Mouse (Mus musculus): ENCODE data around the gene Phf5a.

Gene Phf5a

DNA sequence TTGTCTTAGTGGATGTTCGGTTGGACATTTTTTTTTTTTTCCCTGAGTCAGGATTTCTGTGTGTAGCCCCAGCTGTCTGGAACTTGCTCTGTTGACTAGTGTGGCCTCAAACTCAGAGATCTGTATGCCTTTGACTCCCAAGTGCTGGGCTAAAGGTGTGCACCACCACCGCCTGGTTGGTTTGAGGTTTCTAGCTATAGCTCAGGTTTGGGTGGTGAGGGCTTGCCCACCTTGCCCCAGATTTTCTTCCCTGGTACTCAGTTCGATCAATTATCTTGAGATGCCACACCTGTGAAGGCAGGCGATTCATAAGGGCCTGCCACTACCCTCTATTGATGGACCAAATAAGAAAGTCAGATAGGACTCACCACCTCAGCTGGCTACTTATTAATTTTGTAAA lies 24.6 kb downstream of the Phf5a start:
- DNase-seq: no peak

DNA sequence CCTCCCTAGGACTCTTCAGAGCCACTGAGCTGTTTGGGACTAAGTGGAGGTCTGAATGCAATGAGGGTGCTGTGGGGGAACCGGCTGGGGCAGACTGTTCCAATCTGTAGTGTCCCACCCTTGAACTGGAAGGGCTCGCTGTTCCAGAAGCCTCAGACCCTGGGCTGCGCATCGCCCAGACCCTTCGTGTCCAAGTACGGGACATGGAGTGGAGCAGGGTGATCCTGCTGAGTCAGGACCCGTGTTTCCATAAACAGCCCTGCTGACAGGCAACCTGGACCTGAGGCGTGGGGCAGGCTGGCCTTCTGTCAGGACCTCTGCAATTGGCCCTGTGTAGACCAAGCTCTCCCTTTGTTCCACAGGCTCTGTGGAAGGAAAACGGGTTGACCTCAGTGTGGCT lies 25.0 kb downstream of the Phf5a start:
- DNase-seq: no peak

DNA sequence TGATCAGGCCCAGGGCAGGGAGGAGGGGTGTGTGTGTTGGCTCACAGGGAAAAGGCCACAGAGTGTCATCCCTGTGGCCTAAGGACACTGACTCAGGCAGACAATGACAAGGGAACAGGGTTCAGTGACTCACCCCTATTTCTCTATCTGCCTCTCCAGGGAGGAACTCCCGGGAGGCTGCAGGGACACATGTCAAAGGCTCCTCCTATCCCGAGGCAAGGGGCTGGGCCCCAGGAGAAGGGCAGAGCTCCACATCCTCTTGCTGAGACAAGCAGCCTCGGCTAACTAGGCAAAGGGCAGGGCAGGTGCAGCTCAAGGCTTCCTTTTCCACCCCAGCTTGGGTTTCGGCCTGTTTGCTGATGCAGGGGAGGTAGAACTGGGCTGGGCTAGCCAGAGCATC lies 26.0 kb downstream of the Phf5a start:
- no peak for DNase-seq

DNA sequence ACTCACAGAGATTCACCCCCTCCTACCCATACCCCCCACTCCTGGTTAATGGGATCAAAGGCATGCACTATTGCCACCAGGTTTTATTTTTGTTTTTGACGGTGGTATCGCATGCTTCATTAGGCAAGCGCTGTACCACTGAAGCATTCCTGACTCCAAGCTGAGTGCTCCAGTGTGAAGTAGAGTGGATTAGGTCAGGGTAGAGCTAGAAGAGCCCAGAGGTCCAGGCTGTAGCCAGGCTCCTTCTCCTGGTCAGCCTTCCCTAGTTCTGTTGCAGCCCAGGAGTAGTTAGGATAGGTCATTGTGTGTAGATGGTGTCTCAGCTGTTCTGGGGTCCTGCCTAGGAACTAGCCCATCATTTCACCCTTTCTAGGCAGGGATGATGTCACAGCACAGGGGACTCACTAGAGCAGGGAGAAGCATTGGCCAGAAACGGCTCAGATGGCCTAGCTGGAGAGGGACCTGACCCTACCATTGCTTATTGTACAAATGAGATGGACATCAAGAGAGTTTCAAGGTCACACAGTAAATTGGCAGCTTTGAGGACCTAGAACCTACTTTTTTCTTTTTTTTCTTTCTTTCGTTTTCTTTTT lies 26.6 kb downstream of the Phf5a start:
- DNase-seq: no peak

DNA sequence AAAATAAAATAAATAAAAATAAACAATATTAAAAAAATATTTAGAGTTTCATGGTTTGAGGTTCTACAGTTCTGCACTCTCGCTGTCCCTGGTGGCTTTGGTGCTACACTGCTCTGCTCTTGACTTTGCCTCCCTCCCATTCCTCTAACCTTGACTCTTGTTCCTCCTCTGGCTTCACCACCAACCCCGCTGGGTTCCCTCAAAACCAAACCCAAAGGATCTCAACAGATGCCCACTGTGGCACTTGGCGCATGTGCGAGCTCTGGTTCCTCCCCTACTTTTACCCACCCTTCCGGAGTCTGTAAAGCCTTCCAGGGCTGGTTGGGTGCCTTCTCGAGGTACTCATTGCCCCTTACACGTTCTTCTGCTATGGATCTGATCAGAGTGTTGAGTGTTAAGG lies 29.4 kb downstream of the Phf5a start:
- no peak for DNase-seq

DNA sequence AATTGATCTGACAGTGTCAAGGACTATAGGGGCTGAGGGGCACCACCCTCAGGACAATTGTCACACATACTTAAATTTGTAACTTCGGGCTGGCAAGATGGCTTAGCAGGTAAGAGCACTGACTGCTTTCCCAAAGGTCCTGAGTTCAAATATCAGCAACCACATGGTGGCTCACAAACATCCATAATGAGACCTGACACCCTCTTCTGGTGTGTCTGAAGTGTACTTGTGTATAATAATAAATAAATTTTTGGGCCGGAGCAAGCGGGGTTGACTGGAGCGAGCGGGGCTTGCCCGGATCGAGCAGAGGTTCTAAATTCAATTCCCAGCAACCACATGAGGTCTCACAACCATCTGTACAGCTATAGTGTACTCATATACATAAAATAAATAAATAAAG lies 31.4 kb downstream of the Phf5a start:
- DNase-seq: no peak

DNA sequence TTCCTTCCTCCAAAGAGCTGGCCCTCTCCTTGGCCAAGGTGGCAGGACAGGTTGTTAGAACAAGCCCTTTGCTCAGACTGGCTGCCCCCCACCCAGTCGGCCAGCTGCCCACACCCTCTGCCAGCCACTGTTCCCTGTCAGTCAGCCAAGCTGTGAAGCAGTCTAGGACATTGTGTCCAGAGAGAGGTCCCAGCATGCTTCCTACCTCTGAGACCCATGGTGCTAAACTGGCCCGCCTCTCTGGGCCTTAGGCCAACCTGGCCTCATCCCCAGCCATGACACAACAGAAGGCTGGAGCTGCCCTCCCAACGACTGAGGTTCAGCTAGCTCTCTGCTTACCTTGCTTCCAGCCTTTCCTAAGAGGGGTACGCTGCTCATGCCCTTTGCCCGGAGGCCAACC lies 32.1 kb downstream of the Phf5a start:
- peak; percentile 95 to 99 for DNase-seq

DNA sequence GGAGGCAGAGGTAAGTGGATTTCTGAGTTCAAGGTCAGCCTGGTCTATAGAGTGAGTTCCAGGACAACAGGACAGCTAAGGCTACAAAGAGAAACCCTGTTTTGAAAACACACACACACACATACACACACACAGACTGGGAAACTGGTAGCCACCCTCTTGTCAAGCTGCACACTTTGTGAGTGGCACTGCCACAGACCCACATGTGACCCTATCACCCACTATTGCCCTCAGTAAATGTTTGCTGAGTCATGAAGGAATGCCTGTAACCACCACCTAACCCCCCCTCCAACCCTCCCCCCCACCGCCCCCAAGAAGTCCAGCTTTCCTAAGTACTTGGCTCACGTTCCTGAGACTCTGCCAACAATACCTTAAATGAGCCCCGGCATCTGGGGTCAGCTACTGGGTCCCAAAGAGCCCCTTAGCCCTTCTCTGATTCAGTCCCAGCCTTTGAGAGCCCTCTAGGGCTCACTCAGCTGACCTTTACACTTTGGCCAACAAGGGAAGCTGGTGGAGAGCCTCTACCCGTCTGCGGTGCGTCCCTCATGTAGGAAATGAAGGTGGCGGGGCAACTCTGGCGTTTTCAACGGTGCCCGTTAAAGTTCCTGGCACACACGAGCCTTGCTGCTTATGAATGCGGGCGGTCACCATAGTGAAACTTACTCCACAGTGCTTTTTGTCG lies 33.0 kb downstream of the Phf5a start:
- DNase-seq: no peak

DNA sequence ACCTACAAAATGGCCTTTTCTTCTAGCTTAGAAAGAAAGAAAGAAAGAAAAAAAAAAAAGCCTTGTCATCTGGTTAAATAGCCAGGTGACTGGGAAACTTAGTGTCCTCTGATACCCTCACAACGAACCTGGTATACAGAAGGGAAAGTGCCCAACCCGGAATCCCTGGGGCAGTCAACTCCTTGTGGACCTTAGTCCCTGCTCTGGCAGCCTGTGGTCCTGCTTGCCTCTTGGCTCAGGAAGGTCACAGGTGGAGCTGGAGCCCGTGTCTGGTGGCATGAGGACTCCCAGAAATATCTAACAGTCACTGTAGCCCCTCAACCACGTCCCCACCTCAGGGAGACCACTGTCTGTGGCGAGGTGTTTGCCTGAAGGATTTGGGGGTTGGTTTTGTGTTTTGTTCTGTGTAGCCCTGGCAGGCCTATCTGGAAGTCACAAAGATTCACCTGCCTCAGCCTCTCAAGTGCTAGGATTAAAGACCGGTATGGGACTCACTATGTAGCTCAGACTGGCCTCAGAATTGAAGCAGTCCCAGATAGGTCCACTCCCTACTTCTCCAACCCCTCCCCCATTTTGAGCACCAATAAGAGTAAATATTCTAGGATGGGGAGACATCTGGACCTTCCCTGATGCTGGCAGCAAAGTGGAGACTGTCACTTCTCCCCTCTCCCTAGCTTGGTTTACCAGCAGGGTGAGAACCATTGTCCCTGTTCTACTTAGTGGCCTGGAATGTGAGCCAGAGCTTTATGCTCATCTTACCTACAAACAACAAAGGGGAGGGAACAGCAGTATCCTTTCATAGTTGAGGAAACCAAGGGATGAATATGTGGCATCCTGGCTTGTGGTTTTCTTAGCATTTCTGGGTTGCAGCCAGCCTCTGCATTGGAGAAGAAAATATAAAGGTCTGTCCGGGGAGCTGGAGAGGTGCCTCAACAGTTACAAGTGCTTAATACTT lies 34.5 kb downstream of the Phf5a start:
- no peak for DNase-seq

DNA sequence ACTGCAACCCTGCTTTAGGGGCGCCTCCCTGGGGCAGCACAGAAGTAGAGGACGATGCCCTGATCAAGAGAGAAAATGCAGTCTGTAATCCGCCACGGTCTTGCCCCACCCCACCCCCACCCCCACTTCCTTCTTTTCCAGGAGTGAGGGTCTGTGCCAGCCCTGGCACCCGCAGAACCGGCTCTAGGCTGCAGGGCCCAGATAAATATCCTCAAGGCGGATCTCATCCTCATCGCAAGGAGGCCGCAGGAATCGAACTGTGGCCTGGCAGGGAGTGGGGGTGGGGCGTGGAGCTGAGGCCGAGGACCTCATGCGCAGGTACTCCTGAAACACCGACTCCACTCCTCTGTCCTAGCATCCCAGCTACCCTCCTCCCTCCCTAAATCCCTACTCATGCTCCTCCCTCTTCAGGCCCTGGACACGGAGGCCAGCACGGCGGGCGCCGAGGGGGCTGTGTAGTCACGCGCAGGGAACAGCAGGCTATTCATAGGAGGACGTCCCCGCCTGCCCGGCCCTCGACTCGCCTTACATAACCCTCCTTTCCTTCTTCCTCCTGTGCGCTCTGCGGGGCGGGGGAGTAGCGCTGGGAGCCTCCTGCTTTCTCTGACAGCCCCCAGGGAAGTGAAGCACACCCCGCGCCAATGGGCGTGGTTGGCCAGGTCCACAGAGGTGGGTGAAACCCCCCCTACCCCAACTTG lies 35.4 kb downstream of the Phf5a start:
- peak; percentile 83 to 85 for DNase-seq

DNA sequence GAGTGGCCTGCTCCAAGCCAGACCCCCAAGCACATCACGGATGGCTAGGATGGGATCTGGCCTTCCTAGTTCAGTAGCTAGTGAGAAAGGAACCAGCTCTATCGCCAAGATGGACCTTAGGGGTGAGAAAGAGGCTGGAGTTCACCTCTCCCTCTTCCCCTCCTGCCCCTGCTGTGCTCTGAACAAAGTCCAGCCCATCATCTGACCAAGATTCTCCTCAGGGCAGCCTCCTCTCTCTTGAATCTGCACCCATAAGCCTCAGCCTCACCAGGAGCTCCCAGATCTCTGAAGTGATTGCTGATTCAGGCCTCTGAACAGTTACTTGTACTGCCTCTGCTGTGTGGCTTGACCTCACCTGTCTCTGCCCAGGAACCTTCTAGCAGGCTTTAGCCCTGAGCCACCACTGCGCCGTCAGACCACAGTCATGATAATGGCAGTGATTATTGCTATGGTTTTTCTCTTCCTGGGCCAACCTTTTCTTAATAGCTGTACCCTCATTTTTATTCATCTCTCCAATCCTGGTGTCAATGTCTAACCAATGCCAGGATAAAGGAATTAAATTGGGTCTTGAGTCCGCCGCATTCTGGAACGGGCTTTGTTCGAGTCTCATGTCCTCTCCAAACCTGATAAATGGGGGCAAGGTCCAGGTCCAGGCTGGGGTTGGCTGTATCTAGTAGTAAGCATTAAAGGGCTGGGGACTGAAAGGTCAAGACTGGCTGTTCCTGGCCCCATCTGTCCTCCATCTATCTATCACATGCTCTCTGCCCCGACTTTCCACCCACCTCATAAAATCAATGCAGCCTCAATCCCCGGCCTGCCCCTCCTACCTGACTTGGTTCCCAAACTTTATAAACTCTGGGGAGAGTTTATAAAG lies 36.5 kb downstream of the Phf5a start:
- no peak for DNase-seq

DNA sequence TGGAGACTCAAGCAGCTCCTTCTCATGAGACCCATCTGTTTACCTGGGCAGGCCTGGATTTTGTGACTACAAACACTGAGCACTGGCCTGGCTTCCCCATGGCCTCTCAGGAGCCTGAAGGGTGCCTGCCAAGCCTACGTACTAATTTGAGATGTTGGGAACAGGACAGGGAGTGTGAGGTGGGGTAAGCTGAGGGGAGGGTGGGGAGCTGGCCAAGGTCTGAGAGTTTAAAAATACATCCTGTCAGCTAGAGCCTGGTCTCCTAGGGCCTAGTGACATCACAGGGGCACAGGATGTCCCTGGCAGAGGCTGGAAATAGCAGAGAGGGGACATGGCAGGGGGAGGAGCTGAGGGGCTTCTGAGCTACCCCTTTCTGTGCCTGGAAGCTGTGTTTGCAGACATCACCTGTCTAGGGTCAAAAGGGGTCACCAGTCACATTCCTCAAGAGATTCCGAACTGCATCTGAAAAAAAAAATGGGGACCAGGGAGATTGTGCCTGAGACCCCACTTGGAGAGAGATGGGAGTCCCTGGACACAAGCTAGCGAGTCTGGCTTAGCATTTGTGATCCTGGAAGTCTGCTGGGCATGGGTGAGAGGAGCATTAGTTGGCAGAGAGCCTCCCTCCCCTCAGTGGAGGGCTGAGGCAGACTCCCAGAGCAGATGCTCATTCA lies 37.4 kb downstream of the Phf5a start:
- peak in 1 of 2 experiments; percentile 63 for DNase-seq

DNA sequence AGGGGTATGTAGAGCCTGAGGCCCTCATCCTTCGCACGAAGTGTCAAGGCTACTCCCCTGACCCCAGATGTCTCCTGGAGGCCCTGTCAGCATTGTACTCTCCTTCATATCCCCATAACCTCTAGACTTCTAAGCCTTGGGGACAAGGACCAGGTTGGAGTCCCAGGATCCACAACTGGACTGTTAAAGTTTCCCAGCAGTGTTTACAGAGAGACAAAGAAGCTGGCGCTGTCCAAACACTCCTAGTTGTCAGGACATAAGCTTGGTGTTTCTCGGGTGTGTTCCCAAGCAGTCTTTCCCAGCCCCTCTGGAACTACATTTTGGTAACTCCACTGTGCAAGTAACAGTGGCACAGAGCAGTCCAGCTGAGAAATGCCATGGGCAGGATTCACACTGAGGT lies 38.2 kb downstream of the Phf5a start:
- DNase-seq: no peak

DNA sequence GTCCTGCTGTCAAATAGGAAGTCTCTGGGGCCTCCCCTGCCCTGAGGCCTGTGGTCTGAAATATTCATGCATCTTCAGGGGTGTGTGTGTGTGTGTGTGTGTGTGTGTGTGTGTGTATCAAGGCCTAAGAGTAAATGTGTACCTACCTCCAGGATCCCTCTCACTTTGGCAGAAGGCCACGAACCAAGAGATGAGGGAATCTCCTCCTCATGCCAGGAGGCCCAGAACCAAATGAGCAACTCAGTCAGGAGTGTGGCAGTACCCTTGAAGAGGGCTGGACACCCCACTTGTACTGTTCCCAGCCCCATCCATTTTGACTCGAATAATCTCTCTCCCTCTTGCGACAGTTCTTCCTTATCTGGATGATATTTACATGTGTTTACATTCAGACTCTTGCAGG lies 39.5 kb downstream of the Phf5a start:
- DNase-seq: no peak

DNA sequence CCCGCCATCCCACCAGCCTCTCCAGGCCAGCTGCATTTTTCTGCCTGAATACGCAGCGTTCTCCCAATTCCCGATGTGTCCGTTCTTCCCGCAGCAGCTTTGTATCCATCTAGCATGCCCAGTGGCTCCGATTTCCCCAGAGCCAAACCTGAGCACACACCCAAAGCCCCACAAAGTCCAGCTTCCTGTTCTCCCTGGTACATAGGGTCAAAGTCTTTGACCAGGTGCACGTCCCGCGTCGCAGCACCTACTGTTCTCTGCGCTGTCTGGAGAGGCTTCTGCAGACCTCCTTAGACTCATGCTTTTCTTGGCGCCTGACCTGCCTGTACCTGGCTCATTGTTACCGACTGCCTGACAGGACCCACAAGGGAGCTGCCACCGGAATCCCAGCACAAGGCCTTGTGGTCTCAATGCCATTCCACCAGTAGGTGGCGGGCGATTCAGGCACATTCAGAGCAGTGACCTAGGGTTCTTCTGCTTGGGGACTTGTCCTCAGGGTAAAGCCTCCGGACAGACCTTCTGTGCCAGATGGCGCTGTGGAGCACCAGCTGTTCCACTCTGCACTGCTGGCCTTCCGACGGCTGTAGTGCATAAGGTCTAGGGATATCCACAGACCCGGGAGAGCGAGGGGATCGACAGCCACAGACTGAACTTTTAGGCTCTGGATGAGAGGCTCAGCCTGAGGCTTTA lies 40.4 kb downstream of the Phf5a start:
- peak; percentile 93 to 94 for DNase-seq

DNA sequence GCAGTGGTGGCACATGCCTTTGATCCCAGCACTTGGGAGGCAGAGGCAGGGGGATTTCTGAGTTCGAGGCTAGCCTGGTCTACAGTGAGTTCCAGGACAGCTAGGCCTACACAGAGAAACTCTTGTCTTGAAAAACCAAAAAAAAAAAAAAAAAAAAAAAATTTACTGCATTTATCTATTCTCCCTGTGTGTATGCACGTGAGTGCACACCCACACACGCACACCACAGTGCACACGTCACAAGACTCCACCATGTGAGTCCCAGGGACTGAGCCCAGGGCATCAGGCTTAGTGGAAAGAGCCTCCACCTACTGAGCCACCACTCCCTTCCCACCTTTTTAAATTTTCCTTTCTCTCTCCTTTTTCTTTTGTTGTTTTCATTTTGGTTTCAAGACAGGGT lies 41.2 kb downstream of the Phf5a start:
- DNase-seq: no peak

DNA sequence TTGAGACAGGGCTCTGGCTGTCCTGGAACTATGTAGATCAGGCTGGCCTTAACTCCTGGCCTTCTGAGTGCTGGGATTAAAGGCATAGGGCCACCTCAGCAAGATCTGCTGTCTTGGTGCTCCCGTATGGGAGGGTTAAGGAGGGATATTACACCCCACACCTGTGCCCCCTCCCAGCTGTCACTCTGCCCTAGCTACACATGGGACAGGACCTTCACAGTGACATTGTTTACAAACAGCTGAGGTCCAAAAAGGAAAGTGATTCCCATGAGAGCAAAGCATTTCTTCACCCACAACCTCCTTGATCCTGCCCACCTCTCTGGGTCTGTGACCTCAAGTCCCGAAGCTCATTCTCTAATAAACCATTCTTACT lies 42.5 kb downstream of the Phf5a start:
- DNase-seq: no peak

DNA sequence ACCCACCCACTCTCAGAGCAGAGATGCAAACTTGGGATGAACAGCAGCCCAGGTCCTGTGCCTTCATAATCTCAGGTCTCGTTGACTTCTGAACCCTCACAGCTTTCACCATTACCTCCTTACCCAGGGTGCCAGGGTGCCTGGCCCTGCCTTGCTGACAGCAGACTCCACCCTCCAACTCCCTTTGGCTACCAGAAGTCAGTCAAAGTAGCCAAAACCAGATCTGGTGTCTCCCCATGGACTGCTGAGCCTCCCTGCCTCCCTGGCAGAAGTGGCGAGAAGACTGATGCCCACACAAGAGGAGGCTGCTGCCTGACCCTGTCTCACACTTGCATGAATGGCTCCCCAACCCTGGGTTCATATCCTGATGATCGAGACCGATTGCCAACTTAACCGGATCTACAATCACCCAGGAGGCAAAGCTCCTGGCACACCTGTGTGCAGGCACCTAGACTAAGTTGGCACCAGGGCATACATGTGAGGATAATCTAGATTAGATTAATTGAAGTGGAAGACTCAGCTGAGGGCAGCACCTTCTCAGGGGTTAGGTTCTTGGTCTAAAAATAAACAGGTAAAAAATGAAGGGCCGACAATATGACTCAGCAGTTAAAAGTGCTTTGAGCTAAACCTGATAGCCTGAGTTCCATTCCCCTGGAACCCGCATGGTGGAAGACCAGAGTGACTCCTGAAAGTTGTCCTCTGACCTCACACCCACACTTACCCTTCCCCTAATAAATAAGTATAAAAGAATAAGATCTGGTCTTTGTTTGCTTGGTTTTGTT lies 43.1 kb downstream of the Phf5a start:
- no peak for DNase-seq

DNA sequence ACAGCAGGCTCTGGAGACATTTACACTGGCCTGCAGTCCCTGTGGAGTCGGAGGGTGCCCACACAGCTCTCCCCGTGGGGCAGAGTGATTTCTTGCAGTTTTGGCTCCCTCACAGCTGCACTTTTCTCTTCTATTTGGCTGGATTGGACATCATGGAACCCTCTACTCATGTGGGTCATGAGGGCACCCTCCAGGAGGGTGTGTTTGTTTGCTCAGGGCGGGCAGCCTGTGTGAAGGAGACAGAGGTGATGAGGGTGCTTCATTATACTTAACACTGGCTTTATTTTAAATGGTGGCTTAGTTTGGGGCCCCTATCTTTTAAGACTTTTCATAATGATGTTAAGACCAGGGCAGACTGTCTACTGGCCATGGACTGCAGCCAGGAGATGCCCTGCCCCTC lies 46.9 kb downstream of the Phf5a start:
- DNase-seq: no peak

DNA sequence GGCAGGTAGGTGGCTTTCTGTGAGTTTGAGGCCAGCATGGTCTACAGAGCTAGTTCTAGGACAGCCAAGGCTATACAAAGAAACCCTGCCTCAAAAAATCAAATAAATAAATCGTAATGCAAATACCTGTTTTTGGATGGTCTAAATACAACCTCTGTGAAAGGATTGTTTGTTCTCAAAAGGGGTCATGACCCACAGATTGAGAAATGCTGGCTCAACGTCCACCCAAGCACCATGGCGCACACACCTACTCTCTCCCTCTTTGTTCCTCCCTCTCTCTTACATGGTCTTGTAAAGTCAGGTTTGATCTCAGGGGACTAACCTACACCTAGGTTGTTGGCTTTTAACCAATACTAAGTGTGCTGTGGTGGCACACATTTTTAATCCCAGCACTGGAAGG lies 49.1 kb downstream of the Phf5a start:
- DNase-seq: no peak
